Mouse (Mus musculus): ENCODE data around the gene Nme3.

Nme3 gene

DNA sequence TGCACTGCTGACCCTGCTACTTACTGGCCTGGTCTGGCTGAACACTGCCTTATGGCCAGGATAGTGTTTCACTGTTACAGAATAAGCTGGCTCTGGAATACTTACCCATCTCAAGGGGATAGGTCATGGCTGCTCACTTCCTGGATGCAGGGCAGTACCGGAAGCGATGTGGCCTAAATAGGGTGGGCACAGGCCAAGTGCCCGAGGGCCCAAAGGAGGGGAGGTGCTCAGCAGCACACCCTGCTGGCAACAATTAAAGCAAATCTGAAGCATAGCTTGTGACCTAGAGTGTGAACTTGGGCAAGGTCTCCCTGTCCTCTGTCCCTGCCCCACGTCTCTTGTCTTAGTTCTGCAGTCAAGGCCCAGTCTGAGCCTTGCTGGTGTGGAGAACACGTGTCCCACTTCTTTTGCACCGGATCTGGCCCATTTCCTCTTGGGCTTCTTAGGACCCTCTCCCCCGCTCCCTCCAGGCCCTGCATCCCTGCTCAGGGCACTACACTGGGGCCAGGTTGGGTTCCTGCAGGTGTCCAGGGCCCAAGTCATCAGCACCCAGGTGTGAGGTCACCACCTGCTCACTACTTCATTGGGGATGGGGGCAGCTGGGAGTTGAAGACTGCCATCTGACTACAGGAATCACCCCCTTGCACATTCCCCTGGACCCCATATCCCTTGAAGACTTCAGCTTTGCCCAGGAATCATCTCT lies 14.4 kb upstream of the Nme3 start:
- DNase-seq, result peak; percentile 64

DNA sequence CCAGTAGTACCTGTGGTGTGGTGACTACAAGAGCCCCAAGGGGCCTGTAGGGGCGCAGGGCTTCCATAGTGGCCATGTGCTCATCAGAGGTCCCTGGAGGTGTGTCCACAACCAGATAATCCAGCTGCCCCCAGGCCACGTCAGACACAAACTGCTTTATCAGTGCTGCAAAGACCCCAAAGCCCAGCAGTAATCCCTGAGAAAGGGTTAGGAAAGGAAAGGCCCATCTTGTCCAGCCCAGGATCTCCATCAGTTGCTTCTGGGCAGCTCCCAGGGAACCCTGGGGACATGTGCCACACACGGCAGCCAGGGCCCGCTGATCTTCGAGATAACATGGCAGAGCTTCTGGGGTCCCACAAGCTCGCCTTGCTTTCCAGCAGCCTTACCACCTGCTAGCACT lies 11.9 kb upstream of the Nme3 start:
- DNase-seq, result no peak

GRCm38 (mm10) chr17:24885356-24886133 lies 10.8 kb upstream of the Nme3 start:
- DNase-seq, result no peak

DNA sequence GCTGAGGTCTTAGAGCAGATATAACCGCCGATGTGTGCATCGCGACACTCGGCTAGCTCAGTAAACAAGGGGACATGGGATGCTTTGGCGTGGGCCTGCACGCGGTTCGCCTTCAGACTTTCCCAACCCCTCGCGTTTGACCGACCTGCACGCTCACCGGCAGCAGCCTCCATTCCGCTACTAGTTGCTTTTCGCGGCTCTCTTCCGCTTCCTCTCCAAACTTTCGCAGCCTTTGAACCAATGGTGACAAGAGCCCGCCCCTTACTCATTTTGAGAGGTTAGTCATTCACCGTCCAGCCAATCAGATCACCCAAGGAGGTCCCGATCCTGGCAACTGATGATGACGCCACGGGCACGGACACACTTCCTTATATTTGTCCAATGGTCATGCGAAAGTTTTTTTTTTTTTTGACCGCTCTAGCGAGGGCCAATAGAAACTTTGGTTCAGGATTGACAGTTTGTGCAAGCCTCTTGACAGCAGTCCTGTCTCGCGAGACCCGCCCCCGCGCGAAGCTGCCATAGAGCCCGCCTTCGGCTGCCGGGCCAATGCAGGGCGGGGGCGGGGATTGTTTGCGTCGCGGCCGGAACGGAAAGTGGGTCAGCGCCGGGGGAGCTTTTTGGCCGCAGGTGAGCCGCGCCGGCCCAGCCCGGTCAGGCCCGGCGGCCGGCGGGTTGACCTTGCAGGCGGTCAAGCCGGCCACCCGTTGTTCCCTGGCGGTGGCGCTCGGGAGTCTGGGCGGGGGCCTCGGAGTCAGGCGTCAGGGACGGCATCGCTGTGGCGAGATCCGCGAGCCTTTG lies 10.0 kb upstream of the Nme3 start, which contains the start of the genes Nubp2 and Spsb3:
TSS of gene Nubp2 (minus strand) at position 216 of the 798 bp plus-strand sequence.
TSS of gene Spsb3 (plus strand) at position 510 of the 798 bp plus-strand sequence.
- peak; percentile 100 for DNase-seq

DNA sequence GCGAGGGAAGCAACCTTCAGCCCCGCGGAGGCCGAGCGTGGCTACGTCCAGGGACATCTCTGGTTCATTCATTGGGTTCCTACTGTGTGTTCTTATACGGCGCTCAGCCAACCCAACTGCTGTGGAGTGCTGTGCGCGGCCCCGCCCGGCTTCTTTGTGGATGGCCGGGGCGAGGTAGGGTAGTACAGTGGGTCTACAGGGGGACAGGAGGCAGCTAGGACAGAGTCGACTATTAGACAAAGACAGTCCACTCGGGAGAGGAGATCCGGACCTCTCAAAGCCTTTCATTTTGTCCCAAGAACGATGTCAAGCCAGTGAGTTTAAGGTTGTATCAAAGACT lies 9.4 kb upstream of the Nme3 start:
- no peak for DNase-seq

DNA sequence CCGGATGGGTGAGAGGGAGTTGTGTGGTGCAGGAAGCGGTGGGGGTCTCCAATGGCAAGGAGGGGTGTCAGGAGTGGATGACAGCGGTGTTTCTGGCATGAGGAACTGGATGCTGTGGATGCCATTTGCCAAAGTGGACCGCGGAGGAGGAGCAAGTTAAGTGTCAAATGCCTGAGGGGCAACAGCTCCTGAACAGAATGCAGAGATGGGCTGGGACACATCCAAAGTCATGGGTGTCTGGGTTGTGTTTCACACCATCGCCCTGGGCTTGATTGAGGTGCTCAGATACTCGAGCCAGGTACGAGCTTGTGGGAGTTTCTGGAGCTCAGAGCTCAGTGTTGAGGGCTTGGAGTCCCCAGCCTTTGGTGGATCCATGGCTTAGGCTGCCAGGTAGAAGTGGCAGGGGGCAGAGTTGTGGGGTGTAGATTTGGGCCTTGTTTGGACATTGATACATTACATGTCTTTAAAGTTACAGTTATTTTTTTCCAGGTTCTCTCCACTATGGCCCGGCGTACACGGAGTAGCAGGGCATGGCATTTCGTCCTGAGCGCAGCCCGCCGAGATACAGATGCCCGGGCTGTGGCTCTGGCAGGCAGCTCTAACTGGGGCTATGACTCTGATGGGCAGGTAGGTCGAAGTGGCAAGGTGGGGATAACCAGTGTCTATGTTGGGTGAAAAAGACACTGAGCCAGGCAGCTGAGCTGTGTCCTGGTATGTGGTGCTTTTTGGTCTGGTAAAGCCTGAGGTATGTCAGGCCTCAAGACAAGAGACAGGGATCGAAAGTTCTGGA lies 8.8 kb upstream of the Nme3 start:
- no peak for DNase-seq

DNA sequence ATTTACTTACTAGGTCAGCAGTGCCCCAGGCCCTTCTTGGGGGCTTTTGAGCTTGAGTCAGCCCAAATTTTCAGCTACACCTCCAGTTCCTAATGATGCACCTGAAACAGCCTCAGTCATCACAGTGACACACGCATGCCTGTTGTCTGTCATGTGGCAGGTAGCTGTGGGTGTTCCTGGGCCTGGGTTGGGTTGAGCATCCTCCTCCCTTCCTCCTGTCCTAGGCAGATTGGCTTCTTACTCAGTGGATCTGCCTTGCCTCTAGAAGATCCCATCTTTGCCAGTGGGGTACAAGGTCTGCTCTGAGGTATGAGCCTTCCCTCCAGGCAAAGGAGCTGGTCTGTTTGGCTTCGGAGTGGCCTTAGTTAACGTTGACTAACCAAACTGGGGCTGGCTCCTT lies 7.4 kb upstream of the Nme3 start:
- DNase-seq, result no peak

- no peak for DNase-seq
Measured at GRCm38 (mm10) chr17:24890151-24891092, 5.9 kb upstream of the Nme3 start.

DNA sequence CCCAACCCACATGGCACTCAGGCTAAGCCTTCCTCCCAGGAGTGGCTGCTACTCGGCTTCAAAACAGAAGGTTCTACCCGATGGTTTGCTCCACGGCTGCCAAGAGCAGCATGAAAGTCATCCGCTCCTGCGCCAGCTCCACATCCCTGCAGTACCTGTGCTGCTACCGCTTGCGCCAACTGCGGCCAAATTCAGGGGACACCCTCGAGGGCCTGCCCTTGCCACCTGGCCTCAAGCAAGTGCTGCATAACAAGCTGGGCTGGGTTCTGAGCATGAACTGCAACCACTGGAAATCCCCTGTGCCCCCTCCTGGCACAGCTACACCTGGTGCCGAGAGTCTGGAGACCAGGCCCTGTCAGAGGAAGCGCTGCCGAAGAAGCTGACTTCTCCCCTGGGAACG lies 5.0 kb upstream of the Nme3 start:
- no peak for DNase-seq

DNA sequence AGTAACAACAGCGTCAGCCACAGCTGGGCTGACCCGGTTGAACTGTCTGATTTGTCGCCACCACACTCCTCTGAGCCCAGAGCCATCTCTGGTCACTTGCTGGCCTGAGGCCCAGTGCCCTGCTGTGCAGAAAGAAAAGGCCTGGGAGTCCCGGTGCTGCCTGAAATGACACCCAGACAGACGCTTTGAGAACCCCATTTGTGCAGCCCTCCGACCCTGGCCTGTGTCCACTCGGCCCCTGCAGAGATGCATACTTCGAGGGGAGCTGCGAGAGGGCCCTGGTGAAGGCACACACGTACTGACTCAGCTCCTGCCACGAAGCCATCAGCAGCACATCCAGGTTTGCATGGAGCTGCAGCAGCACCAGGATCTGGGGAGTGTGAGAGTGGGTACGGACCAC lies 3.5 kb upstream of the Nme3 start:
- DNase-seq, result no peak

DNA sequence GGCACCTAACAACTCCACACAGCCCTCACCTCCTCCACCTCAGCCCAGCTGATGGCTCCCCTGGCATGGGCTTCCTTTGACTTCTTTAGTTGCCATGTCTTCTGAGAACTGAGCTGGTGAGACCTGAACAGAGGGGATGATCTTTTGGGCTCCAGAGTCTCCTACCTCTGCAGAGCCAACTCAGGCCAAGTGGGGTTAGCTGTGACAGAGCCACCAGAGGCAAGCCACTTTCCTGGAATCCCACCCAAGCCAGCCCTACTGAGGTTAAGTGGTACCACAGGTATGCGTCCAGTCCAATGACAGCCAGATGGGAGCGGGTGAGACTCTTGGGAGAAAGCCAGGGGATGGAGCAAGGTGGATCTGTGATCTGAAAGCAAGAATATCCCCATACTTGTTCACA lies 3.0 kb upstream of the Nme3 start:
- peak; percentile 17 for DNase-seq

GRCm38 (mm10) chr17:24894061-24894994 lies 2.0 kb upstream of the Nme3 start:
- DNase-seq, result peak; percentile 13

DNA sequence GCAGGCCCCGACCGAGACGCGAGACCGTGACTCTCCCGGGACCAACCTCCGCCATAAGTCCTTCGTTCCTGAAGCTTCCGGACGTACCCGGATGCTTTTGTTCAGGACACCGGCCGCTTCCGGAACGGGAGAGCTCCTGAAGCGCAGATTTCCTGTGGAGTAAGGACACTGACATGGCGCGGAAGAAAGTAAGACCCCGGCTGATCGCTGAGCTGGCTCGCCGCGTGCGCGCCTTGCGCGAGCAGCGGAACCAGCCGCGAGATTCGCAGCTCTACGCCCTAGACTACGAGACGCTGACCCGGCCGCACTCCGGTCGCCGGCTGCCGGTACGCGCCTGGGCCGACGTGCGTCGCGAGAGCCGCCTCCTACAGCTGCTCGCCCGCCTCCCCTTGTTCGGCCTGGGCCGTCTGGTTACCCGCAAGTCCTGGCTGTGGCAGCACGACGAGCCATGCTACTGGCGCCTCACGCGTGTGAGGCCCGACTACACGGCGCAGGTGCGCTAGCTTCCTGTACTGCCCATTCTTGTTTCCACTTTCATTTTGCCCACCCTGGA lies 1.2 kb upstream of the Nme3 start, which contains the start of the genes Eme2 and Mrps34:
TSS of gene Eme2 (minus strand) at position 93 of the 553 bp plus-strand sequence.
TSS of gene Mrps34 (plus strand) at position 122 of the 553 bp plus-strand sequence.
- DNase-seq, result peak; percentile 87

DNA sequence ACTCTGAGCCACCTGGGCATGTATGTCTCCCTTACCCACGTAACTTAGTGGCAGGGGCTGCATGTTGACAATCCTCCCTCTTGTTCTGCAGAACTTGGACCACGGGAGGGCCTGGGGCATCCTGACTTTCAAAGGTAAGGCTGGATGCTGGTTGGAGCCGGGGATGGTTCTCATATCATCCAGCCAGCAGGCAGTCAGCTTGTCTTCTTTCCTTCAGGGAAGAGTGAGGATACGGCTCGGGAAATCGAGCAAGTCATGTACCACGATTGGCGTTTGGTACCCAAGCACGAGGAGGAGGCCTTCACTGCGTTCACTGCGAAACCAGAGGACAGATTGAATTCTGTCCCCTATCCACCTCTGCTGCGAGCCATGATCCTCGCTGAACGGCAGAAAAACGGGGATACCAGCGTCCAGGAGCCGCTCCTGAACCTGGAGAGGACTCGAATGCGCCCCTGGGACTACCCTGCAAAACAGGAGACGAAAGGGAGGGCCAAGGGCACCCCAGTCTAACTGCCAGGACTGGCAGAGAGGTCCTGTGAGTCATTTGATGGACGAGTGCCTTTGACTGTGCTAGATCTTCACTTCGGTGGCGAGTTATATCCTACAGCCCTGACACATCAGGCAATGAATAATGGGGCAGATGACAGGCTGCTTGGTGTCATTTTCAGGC lies 594 bp upstream of the Nme3 start:
- DNase-seq, result no peak

DNA sequence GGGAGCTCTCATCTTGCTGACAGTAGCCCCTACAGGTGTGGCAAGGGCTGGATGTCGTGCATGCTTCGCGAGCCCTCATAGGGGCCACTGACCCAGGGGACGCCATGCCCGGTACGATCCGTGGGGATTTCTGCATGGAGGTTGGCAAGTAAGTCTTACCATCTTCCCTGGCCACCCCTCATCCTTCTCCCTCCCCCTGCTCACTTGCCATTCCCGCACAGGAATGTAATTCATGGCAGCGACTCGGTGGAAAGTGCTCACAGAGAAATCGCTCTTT lies 631 bp downstream of the Nme3 start:
- DNase-seq, result peak; percentile 26

DNA sequence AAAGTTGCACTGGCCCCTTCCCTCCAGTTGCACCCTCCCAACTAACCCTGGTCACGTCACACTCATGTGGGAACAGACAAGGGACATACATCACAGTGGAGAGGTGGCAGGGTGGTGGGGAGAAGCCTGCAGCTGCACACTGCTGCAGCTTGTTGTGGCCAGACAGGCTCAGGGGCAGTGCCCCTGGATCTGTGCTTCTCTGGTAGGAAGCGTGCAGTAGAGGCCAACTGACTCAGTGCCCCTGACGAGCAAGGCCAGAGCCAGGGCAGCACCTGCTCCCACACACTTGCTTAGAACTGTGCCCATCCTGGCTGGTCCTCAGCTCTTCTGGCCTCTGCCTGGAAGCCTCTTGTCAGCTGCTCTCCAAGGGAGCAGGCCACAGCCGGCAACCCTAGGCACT lies 1.3 kb downstream of the Nme3 start:
- DNase-seq, result peak; percentile 14

DNA sequence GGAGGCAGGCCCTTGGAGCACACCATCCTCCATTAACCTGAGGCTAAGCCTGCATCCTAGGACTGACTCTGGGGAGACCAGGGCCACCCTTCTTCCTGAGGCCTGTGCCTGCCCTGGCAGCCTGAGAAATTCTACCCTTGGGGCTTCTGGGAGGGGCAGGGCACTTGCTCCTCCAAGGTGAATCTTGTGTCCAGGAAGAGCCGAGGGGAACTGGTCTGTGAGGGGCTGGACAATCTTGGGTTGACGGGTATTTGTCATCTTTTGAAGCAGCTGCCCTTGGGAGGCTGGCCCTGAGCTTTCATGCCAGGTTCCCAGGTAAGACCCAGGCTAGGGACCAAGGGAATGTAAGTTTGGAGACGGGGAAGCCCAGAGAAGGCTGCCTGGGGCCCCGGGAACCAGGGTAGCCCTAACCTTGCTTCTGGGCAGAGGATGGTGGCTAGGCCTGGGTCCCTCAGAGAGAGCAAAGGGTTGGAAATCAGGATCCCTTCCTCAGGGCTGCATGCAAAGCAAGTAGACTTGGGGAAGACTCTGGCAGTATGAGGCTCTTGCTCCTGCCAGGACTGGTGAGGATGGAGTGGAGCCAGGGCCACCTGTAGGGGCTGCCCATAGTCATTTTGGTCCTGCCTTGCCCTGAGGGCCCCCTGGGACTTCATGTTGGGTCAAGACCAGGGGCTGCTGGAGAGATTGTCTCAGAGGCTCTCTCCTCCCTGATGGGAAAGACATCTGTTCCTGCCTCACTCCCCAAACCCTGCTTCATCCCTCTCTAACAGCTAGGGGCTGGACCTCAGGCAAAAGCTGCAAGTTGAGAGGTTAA lies 1.9 kb downstream of the Nme3 start:
- DNase-seq, result no peak

- DNase-seq, result no peak
Measured at GRCm38 (mm10) chr17:24899153-24899552, 2.9 kb downstream of the Nme3 start.

GRCm38 (mm10) chr17:24900014-24900413 lies 3.7 kb downstream of the Nme3 start:
- no peak for DNase-seq
